ENCODE assay signal across 9 mouse cellular contexts in the genomic region with DNA sequence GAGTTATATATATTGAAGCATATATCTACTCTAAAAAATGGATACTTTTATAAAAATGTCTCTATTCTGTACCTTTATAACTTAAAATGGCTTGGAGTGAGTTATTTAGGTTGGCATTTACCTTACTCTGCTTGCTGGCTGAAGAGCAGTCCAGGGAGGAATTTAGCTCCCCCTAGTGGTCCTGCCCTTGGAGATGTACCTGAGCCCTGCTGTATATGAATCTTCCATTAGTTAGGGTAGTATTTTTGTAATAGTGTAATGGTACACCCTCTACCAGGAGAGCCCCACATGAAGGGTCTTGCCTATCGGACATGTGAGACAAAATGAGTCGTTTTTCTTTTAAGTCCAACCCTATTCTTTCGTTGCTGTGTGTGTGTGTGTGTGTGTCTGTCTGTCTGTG. TPM values are rescaled to one million over a fixed set of nuclear protein-coding genes. Genes with fewer than 3 reads are reported as not detected.
DNase-seq lines count a peak whose midpoint lies in the region; ATAC-seq and TF ChIP-seq lines count a peak whose summit lies in the region.
"Had no signal": no experiment of that assay in that cellular context is flagged by ENCODE, and none has a peak within 500 bp of the region (broad histone marks: within the 10 kb centered on the region; RNA-seq: fewer than 3 reads in every experiment).

No protein-coding gene starts in this region.

- peaks cover 9% of the 10 kb centered on the region; the same call in 1 of the 2 replicates for H3K36me3 ChIP-seq in kidney, embryonic 14.5 days (ENCODE audit: control insufficient read depth, insufficient read depth, low read length)

- DNase-seq in kidney, adult 11 months = peak; percentile 17
- peak; percentile 58 for DNase-seq in ES-CJ7 (ENCODE audit: low read depth, low spot score)
- DNase-seq in kidney, adult 8-10 months = peak; percentile 41 to 58
- DNase-seq in ovary, postnatal 10 days (ENCODE audit: low spot score) = no peak
- no peak for DNase-seq in testis, postnatal 10 days (ENCODE audit: low spot score)

- no peak for TF ChIP-seq POLR2A in bone marrow macrophage, adult 2 months (IDR thresholded peaks at IDR 0.05; ENCODE audit: borderline replicate concordance, low read depth, low read length)

- no peak overlapping the region for H3K9ac ChIP-seq in kidney, embryonic 14.5 days (ENCODE audit: low read depth, low read length)
- H3K9ac ChIP-seq: heart, embryonic 15.5 days had no signal

- H3K4me2 ChIP-seq in kidney, embryonic 14.5 days (replicated peaks; ENCODE audit: low read depth, low read length) = no peak overlapping the region
- H3K4me2 ChIP-seq: heart, embryonic 15.5 days had no signal

- H3K27me3 ChIP-seq in kidney, embryonic 14.5 days (ENCODE audit: control insufficient read depth, insufficient read depth, low read length) = no peaks in the 10 kb centered on the region
- H3K27me3 ChIP-seq: heart, embryonic 15.5 days had no signal

- no peak overlapping the region for H3K27ac ChIP-seq in kidney, embryonic 14.5 days (ENCODE audit: low read depth, low read length)
- H3K27ac ChIP-seq in bone marrow macrophage, adult 2 months (ENCODE audit: insufficient read depth, low read depth, low read length) = no peak overlapping the region
- H3K27ac ChIP-seq: heart, embryonic 15.5 days had no signal

- peak; percentile 68 for TF ChIP-seq CTCF in bone marrow macrophage, adult 2 months (IDR thresholded peaks at IDR 0.05; ENCODE audit: low read depth, low read length)

- H3K4me3 ChIP-seq in kidney, embryonic 14.5 days (ENCODE audit: low read length) = no peak overlapping the region
- H3K4me3 ChIP-seq in bone marrow macrophage, adult 2 months (ENCODE audit: insufficient read depth, low read length) = no peak overlapping the region
- H3K4me3 ChIP-seq: heart, embryonic 15.5 days had no signal

- H3K9me3 ChIP-seq in kidney, embryonic 14.5 days (ENCODE audit: control insufficient read depth, low read length) = no peaks in the 10 kb centered on the region
- H3K9me3 ChIP-seq: heart, embryonic 15.5 days had no signal

- 87% methylated on average over 3 of the region's 3 CpGs for WGBS in kidney, embryonic 14.5 days

- H3K4me1 ChIP-seq in kidney, embryonic 14.5 days (ENCODE audit: control insufficient read depth, insufficient read depth, low read length) = no peaks in the 10 kb centered on the region
- H3K4me1 ChIP-seq in bone marrow macrophage, adult 2 months (ENCODE audit: control insufficient read depth, insufficient read depth, low read length) = 0 out of 2 replicates have a peak, but pooled peaks cover 2% of the 10 kb centered on the region

- ATAC-seq in kidney, embryonic 14.5 days (ENCODE audit: low FRiP score, low TSS enrichment) = no peak
- peak; percentile 81 for ATAC-seq in megakaryocyte, adult 5-6 weeks (ENCODE audit: poor library complexity, severe bottlenecking)

RNA-seq across cellular contexts. Expression of a gene that starts 11.5 kb away (rescaled TPM):
- polyA plus RNA-seq in kidney, embryonic 14.5 days (2014; fragmentation: Nextera tagmentation; extraction: Ambion mirVana) = 0.06 and 0.28 TPM in 2 replicates
- not detected in 2 replicates for polyA plus RNA-seq in bone marrow macrophage, adult 2 months (2012; ENCODE audit: insufficient read depth, insufficient read length, missing spikeins)
- 0.11 TPM in 1 of 2 replicates, not detected in the other for total RNA-seq in megakaryocyte, adult 5-6 weeks (2015)
- total RNA-seq in megakaryocyte, adult 5-6 weeks (2017) = not detected in 2 replicates

RNA-seq across cellular contexts. Expression of a gene that starts 50.2 kb away (rescaled TPM):
- 14.6 and 23.9 TPM in 2 replicates for polyA plus RNA-seq in kidney, embryonic 14.5 days (2014; fragmentation: Nextera tagmentation; extraction: Ambion mirVana)
- polyA plus RNA-seq in bone marrow macrophage, adult 2 months (2012; ENCODE audit: insufficient read depth, insufficient read length, missing spikeins) = 22.2 and 35.0 TPM in 2 replicates
- 19.6 and 21.1 TPM in 2 replicates for total RNA-seq in megakaryocyte, adult 5-6 weeks (2015)
- total RNA-seq in megakaryocyte, adult 5-6 weeks (2017) = 8.0 and 11.6 TPM in 2 replicates

RNA-seq across cellular contexts. Expression of a gene that starts 57.4 kb away (rescaled TPM):
- 0.16 and 0.46 TPM in 2 replicates for polyA plus RNA-seq in kidney, embryonic 14.5 days (2014; fragmentation: Nextera tagmentation; extraction: Ambion mirVana)
- polyA plus RNA-seq in bone marrow macrophage, adult 2 months (2012; ENCODE audit: insufficient read depth, insufficient read length, missing spikeins) = 0.37 and 0.42 TPM in 2 replicates
- not detected in 2 replicates for total RNA-seq in megakaryocyte, adult 5-6 weeks (2015)
- total RNA-seq in megakaryocyte, adult 5-6 weeks (2017) = not detected in 2 replicates

Comparison
In these comparisons a context has a peak if more than half of its experiments do, and no peak if none do; other contexts are left out.
1. DNase-seq: peak in kidney, adult 11 months (single experiment), ES-CJ7 (single experiment) and kidney, adult 8-10 months (2 of 2); none in ovary, postnatal 10 days (single experiment) and testis, postnatal 10 days (single experiment).